Mouse (Mus musculus): ENCODE measurements around the gene Gm867. TPM values are rescaled to one million over a fixed set of nuclear protein-coding genes. Genes with fewer than 3 reads are reported as not detected.

Gm867 gene
- 1 to 10 TPM in 1 of 2 experiments, under 1 TPM in 1; 0.83 to 2.3 TPM for total RNA-seq (2021)
- long read RNA-seq, experiment 1 = 0 reads
- long read RNA-seq, experiment 2, partial matches to known transcripts = 0 of 1 reads
- long read RNA-seq, experiment 2, other reads (novel, unspliced or antisense) = 1 of 1 reads

DNA sequence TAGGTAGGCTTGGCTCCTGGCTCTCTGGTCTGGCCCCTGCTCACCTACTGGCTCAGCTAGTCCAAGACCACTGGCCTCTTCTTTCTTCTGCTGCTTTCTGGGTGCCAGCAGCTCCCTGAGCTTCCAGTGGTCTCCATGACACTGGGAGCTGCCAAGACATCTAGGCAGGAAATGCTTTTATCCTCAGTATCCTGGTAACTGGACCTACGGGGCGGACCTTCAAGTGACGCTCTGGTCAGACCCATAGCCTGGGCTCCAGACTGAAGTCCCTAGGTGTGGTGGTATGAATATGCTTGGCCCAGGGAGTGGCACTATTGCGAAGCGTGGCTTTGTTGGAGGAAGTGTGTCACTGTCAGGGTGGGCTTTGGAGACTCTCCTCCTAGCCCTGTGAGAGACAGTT lies at the start of gene Gm867:
Gene Gm867, minus strand, starts transcription at position 153 of the 400 bp plus-strand sequence.
- DNase-seq = no peak

GRCm38 (mm10) chr10:75979432-75979831 lies 39.0 kb upstream of the Gm867 start:
- DNase-seq = no peak

DNA sequence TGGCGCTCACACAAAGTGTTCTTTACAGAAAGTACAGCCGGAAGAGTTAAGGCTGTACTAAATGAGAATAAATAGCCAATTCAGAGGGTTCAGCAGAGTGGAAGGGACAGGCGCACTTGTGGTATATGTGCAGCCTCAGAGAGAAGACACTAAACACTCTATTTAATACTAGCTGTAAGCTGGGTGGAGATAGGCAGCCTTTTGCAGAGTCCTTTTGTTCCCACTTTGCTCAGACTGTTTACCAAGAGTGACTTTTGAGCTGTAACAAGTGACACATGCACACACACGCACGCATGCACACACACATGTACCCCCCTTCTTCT lies 38.3 kb upstream of the Gm867 start:
- no peak for DNase-seq

DNA sequence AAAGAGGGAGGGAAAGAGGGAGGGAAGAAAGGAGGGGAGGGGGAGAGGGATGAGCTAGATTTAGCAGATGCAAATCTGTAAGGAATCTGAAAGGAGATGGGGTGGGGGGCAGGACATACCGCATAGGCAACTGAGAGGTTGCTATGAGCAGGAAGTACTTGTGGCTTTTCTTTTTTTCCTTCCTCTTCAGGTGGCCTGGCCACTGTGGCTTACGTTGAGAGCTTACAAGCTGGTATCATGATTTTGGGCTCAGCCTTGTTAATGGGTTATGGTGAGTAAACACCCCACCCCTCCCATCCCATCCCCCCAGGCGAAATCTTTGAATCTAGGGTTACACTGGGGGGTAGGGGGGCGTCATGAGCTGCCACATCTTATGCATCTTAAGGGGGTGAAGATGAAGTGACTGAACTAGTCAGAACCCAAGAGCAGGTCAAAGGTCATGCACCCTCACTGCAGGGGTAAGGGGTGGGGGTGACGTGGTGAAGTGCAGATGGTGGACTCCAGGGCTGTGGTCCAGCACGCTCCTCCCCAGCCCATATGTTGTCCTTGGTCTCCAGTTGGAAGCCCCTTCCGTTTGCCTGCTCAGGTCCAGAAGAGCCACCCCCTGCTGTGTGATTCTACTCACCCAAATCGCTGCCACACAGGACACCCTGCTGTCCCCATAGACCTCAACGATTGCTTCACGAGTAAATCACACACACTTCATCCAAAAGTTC lies 37.8 kb upstream of the Gm867 start:
- DNase-seq = no peak

- DNase-seq = peak in 1 of 2 experiments; percentile 40
Measured at GRCm38 (mm10) chr10:75975216-75975615, 34.7 kb upstream of the Gm867 start.

DNA sequence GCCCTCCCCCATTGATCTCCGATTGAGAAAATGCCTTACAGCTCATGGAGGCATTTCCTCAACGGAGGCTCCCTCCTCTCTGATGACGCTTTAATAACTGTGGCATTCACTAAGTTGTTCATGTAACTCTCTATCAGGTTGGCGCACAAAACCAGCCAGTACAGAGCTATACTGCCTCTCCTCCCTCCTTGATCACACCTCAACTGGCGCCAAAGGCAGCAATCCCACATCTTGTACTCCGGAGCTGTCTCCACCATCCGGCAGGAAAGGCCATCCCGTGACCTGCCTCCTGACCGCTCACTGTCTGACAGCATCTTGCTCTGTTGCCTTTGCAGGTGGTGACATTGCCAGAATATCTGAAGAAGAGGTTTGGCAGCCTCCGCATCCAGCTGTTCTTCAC lies 33.4 kb upstream of the Gm867 start:
- no peak for DNase-seq

GRCm38 (mm10) chr10:75954381-75954811 lies 13.9 kb upstream of the Gm867 start, which contains the start of gene Gm5134:
TSS of gene Gm5134 (plus strand) at chr10:75954514.
- no peak for DNase-seq

DNA sequence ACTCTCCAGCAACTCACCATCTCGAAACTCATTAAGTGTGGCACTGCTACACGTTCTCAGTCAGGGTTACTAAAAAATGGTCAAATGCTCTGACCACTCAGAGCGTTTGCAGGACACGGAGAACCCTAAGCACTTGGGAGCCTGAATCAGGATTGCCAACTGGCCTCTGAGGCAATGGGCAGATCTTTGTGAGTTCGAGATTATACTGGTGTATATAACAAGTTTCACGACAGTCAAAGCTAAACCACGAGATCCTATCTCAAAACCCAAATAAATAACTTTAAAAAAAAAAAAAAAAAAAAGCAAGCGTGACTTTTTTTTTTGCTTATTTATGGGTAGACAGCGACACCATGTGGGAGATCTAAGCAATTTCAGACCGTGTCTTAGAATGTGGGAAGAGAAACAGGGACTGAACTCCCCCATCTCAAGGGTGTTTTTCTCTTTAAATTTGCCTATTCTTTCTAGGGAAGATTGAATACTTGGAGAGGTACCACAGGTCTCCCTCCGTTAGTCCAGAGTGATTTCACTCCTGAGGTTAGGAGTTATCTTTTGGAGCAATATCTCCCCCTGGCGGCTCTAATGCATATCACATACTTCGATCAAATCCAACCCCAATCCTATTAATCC lies 11.1 kb upstream of the Gm867 start:
- DNase-seq = peak in 1 of 2 experiments; percentile 67

GRCm38 (mm10) chr10:75950791-75951210 lies 10.3 kb upstream of the Gm867 start:
- DNase-seq = peak; percentile 42 to 61

DNA sequence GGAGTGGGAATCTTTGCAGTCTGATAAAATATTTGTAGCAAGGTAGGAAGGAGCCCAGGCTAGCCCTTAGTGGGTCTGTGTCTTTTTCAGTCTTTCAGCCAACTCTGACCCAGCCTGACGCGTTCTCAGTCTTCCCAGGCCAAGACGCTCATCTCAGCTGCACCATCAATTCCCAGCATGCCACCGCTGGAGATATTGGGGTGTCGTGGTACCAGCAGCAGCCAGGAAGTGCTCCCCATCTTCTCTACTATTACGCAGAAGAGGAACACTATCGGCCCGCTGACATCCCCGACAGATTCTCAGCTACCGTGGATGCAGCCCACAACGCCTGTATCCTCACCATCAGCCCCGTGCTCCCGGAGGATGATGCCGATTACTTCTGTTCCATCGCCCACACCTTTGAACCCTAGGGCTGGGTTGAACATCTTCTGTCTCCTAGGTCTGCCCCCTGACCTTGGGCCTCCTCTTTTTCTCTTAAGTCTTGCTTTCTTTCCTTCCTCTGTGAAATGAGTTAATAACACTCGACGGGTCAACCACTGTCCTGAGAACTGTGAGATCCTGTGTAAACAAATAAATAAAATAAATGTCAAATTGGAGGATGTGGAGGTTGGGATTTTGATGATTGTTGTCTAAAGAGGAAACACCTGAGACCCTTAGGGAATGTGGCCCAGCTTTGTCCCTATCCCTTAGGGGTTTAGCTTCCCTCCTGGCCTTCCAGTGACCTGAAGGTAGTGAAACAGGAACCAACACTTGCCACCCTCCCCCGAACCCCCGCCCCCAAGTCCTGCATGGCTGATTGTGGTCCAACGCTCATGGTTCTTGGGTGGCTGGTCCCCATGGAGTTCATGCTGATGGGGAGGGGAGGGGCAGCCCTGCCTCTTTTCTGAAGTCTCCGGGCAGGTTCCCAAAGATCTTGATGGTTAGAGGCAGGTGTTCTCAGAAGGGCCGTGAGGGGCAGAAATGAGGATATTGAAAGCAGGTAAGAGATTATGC lies 8.9 kb upstream of the Gm867 start:
- DNase-seq = no peak

DNA sequence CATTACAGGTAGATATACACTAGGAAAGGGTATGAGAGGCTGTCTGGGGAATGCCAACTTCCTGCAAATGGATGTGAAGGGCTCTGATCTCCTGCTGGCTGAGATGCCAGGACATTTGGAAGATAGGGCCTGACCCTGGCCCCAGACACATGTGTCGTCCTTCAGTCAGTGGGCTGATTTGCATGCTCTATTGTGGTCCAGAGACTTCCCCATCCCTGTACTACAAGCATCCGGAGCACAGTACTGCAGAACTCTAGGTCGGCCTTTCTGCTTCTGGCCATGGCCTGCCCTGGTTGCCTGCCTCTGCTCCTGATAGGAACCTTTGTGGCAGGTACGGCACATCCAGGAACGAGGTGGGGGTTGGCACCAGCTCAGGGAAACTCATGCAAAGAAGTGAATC lies 7.6 kb upstream of the Gm867 start:
- DNase-seq = no peak

DNA sequence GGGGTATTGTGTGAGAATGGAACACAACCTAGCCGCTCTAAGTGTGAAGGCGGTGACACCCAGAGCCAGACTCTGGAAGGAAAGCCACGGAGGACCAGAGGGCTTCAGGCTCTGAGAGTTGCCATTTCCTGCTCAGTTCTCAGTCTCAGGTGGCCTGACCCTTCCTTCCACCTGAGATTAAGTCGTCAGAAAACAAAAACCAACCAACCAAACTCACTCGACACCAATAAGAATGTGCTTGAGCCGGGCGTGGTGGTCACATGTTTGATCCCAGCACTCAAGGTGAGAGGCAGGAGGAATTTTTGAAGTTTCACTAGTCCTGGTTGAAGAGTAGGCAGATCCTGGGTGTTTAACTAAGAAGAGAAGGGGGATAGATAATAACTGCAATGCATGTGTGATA lies 5.4 kb upstream of the Gm867 start:
- no peak for DNase-seq

- no peak for DNase-seq
Measured at GRCm38 (mm10) chr10:75945213-75945612, 4.7 kb upstream of the Gm867 start.

DNA sequence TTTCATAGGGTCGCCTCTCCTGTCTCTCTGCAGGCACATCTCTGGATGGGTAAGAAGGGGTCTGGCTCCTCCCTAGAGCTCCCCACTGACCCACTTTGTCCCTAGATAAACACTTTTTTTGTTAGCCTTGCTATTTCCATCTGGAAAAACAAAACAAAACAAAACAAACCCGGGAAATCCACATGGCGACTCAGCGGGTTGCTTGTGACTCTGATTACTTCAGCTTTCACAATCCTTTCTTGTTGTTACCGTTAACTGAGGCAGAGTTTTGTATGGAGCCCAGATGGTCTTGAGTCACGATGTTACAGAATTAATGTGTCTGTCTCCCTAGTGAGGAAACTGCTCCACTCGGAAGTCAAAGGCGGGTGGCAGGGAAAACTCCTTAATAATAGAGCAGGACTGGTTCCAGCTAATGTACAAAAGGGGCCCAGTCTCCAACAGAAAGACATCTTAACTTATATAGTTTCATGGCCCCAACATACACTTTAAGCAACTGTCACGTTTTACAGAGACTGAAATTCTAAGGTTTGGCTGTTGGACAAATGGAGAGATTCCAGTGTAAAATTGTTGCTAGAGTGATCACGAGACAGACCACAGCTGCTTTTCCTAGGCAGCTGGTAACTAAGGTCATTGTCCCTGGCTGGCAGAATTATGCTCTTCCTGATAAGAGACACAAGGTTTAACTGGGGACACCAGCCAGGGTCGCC lies 3.7 kb upstream of the Gm867 start:
- DNase-seq = peak; percentile 44 to 54

DNA sequence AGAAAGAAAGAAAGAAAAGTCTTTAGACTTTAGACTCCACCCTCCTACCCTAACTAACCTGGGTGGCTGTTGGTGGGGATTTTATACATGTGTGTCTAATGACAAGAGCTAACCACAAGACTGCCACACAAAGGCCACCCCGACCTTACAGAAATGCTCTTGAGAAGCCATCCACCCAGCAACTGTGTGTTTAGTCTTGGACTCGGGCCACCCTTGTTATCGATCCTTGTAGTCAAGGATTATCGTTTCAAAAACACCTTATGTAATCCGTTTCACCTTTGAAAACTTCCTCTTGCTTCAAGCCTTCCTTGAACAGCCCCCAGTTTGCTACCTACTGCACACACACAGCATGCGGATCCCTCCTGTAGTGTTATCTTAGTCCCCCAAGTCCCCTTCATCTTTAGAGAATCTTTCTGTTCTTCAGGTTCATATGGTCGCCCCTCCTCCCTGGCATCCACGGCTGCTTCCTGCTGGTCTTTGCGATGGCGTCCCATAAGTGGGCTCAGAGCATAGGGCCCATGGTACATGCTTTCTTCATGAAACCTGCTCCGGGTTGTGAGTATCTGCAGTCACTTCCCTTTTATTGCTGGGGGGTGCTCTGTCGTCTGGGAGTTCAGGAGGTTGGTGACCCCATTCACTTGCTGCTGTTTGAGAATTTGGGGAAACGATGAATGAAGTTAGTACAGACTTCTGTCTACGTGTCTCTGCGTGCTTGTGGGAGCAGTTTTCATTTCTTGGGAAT lies 2.4 kb upstream of the Gm867 start, which contains the start of gene Vpreb3:
Gene Vpreb3, plus strand, starts transcription at position 322 of the 742 bp plus-strand sequence.
- DNase-seq = no peak

- DNase-seq = no peak
Measured at GRCm38 (mm10) chr10:75941042-75941824, 761 bp upstream of the Gm867 start.

GRCm38 (mm10) chr10:75939481-75940234 lies 814 bp downstream of the Gm867 start:
- peak; percentile 39 to 67 for DNase-seq

- peak; percentile 68 to 75 for DNase-seq
Measured at GRCm38 (mm10) chr10:75937851-75938643, 2.4 kb downstream of the Gm867 start.
